Mouse (Mus musculus): ENCODE data around the gene Rab6a.
"Not testable (repeated sequence)": the region's sequence is repeated elsewhere in the genome, so short reads cannot be mapped to it uniquely, and the experiment has no call there.

Gene Rab6a

GRCm38 (mm10) chr7:100607214-100608129, at the start of gene Rab6a:
Gene Rab6a, plus strand, starts transcription at chr7:100607410.
- ATAC-seq (ENCODE audit: insufficient number of reproducible peaks, low FRiP score, low TSS enrichment) = peak; percentile 96

- ATAC-seq (ENCODE audit: insufficient number of reproducible peaks, low FRiP score, low TSS enrichment) = no peak
These were observed 47.9 kb upstream of the Rab6a start for GRCm38 (mm10) chr7:100559331-100559730.

GRCm38 (mm10) chr7:100561861-100562587, 45.2 kb upstream of the Rab6a start:
- ATAC-seq (ENCODE audit: insufficient number of reproducible peaks, low FRiP score, low TSS enrichment) = peak; percentile 40; the same call in 1 of the 2 replicates

DNA sequence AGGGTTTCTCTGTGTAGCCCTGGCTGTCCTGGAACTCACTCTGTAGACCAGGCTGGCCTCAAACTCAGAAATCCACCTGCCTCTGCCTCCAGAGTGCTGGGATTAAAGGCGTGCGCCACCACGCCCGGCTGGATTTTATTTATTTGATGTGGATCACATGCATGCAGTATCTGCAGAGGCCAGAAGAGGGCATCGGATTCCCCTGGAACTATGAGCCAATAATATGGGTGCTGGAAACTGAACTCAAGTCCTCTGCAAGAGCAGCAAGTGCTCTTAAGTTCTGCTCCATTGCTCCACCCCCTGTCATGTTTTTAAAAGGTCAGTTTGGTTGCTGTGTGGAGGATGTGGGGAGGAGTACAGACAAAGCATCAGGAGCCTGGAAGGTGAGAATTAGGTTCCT, 40.0 kb upstream of the Rab6a start:
- not testable (repeated sequence) for ATAC-seq (ENCODE audit: insufficient number of reproducible peaks, low FRiP score, low TSS enrichment)

- no peak for ATAC-seq (ENCODE audit: insufficient number of reproducible peaks, low FRiP score, low TSS enrichment)
These were observed 37.3 kb upstream of the Rab6a start for GRCm38 (mm10) chr7:100569907-100570306.

- no peak for ATAC-seq (ENCODE audit: insufficient number of reproducible peaks, low FRiP score, low TSS enrichment)
These were observed 36.1 kb upstream of the Rab6a start for GRCm38 (mm10) chr7:100570930-100571715.

GRCm38 (mm10) chr7:100572061-100572460, 35.1 kb upstream of the Rab6a start:
- ATAC-seq (ENCODE audit: insufficient number of reproducible peaks, low FRiP score, low TSS enrichment) = no peak

DNA sequence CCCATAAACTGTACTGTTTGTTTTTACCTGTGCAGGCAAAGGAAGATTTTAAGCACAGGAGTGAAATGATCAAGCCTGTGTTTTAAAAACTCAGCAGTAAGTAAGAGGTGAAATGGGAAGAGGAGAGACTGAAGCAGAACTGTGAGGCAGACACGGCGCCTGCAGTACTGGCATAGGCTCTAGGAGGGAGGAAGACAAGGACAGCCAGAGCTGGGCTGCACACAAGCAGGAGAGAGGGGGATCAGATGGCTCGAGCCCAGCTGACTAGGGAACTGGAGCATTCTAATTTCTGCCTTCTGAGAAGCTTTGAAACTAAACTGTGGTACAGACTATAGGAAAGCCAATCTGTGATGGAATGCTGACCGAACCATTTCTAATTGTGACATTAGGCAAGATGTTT, 34.5 kb upstream of the Rab6a start:
- ATAC-seq (ENCODE audit: insufficient number of reproducible peaks, low FRiP score, low TSS enrichment) = peak; percentile 58; the same call in 1 of the 2 replicates

DNA sequence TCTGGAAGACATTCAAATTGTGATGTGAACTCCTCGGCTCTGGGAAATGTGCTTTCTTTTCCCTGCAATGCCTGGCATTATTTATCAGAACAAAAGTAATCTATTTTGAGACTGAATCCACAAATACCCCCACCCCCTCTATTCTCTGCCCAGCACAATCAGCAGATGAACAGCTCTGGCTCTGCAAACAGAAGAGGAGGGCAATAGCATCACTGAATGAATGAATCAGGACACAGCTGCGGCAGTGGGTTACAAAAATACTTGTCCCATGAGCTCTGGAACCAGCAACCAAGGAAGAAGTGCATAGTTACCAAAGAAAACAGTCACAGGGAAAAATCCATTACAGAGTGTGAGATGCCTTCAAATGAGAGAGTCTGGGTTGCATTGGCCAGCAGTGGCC, 28.4 kb upstream of the Rab6a start:
- no peak for ATAC-seq (ENCODE audit: insufficient number of reproducible peaks, low FRiP score, low TSS enrichment)

DNA sequence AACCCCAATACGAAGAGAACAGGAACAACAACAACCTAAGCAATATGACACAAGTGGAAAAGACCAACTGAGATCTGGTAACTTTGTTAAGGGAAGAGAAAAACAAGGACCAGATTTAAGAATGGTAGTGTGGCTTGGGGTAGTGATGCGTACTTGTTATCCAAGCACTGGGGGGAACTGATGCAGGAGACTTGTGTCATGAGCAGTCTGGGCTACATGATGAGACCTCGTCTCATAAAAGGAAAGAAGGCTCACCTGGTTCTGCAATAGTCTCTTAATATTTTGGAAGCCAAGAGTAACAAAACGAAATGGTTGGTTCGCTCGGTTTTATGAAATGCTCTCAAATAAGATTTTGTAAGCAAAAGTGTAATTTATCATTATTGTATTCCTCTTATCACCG, 25.0 kb upstream of the Rab6a start:
- ATAC-seq (ENCODE audit: insufficient number of reproducible peaks, low FRiP score, low TSS enrichment) = no peak

DNA sequence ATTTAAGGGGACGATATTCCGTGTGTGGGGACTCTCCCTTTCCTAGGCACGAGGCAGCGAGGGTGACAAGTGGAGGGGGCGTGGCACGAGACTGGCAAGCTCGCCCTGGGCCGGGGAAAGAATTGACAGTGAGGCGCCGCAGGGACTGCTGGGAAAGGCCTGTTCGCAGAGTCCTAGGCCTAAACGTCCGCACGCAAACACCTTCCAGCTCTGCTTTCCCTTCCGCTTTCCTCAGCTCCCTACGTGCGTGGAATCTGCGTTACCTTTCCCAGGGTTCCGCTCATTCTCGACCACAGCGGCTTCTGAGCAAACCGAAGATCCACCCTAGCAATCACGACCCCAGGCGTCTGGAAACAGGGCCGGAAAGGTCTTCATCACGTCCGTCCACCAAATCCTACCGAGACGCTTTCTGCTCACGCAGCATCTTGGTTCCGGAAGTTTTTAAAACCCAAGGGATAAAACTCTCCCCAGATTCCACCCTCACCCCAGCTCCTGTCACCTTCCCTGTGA, 24.4 kb upstream of the Rab6a start:
- ATAC-seq (ENCODE audit: insufficient number of reproducible peaks, low FRiP score, low TSS enrichment) = peak; percentile 78

DNA sequence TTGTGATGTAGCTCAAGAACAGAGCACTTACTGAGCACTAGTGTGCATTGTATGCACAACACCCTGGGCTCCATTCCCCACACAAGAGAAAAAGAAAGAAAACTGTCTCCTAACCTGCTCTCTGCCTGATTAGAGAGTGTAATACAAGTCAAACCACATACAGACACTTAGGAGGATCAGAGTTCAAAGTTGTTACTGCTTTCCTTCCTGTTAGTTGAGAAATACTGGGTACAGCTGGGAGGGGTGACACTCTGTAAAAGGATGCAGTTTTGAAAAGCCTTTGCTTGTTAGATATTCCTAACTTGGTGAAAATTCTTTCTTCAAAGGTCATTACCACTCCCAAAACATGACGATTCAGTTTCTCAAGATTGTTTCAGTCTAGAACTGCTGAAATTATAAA, 17.4 kb upstream of the Rab6a start:
- ATAC-seq (ENCODE audit: insufficient number of reproducible peaks, low FRiP score, low TSS enrichment) = no peak

- ATAC-seq (ENCODE audit: insufficient number of reproducible peaks, low FRiP score, low TSS enrichment) = no peak
These were observed 16.7 kb upstream of the Rab6a start for GRCm38 (mm10) chr7:100590504-100590844.

- peak; percentile 95 for ATAC-seq (ENCODE audit: insufficient number of reproducible peaks, low FRiP score, low TSS enrichment)
These were observed 16.2 kb upstream of the Rab6a start for GRCm38 (mm10) chr7:100590845-100591521.

- ATAC-seq (ENCODE audit: insufficient number of reproducible peaks, low FRiP score, low TSS enrichment) = no peak
These were observed 15.7 kb upstream of the Rab6a start for GRCm38 (mm10) chr7:100591522-100591852.

DNA sequence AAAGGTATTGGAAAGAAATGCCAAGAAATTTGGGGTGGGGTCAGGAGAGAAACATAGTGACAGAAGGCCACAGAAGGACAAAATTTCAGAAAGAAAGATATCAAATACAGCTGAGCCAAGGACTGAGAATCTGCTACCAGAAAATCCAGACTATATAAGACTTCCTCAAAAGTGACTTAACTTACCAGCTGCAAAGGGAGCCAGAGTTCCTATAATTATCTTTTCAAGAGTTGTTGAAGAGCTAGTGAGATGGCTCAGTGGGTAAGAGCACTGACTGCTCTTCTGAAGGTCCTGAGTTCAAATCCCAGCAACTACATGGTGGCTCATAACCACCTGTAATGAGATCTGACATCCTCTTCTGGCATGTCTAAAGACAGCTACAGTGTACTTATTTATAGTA, 13.9 kb upstream of the Rab6a start:
- no peak for ATAC-seq (ENCODE audit: insufficient number of reproducible peaks, low FRiP score, low TSS enrichment)

DNA sequence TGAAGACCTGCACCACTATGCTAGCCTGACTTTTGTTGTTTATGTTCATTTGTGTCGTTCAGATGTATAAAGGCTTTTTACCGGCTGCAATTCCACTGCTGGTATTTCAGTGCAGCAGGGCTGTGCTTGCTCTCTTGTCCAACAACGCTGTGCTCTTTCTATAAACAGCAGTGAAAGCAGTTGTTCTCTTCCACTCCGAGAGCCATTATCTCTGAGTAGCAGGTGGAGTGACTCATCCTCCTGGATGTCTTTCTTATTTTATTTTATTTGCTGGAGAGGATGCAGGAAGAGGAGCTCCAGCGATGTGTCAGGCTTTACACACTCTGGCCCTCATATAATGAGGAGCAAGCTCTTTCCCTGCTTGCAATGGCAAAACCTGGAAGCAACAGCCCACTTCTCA, 7.0 kb upstream of the Rab6a start:
- ATAC-seq (ENCODE audit: insufficient number of reproducible peaks, low FRiP score, low TSS enrichment) = no peak

GRCm38 (mm10) chr7:100608130-100608741, 1.0 kb downstream of the Rab6a start, which contains the start of gene Mrpl48:
Gene Mrpl48, minus strand, starts transcription at chr7:100608301.
- peak; percentile 16 for ATAC-seq (ENCODE audit: insufficient number of reproducible peaks, low FRiP score, low TSS enrichment)

GRCm38 (mm10) chr7:100608910-100609309, 1.7 kb downstream of the Rab6a start:
- no peak for ATAC-seq (ENCODE audit: insufficient number of reproducible peaks, low FRiP score, low TSS enrichment)

Measured in cerebellum, adult (tissue).